Mouse (Mus musculus): ENCODE results near the gene Smagp.

- no peak for TF ChIP-seq MAX (IDR thresholded peaks at IDR 0.05)
- no peak for TF ChIP-seq CTCF (IDR thresholded peaks at IDR 0.05; ENCODE audit: control insufficient read depth, insufficient read depth, insufficient read length)
- TF ChIP-seq MYOG (IDR thresholded peaks at IDR 0.05; ENCODE audit: control insufficient read depth, extremely low read depth, insufficient read length), result no peak
- no peak for TF ChIP-seq MYOD1 (IDR thresholded peaks at IDR 0.05; ENCODE audit: control insufficient read depth, insufficient read length, low read depth)
Observed at GRCm38 (mm10) chr15:100576810-100577209, 59.9 kb downstream of the Smagp start.

Measured in C2C12 (cell line).